17 mouse cellular contexts compared by ENCODE assay signal in the genomic region with DNA sequence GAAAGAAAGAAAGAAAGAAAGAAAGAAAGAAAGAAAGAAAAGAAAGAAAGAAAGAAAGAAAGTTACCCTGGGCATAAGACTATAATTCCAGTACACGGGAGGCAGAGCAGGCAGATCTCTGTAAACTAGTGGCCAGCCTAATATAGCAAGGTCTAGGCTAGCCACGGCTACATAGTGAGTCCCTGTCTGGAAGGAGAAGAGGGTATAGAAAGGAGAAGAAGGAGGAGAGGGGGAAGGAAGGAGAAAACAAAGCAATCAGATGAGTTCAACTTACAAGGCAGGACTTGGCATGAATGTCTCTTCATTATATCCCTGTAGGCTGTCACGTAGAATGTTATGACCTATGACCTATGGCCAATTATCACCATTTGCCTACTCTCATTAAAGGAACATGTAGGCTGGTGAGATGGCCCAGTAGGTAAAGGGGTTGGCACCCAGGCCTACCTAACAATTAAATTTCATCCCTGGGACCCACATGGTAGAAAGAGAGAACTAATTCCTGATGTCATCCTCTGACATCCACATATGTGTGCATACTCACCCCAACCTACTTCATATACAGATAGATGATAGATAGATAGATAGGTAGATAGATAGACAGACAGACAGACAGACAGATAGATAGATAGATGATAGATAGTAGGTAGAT.
"Had no signal": no experiment of that assay in that cellular context is flagged by ENCODE, and none has a peak within 500 bp of the region (broad histone marks: within the 10 kb centered on the region; RNA-seq: fewer than 3 reads in every experiment).

No protein-coding gene starts in this region.

- H3K36me3 ChIP-seq: limb, embryonic 12.5 days; limb, embryonic 15.5 days had no signal

- ATAC-seq: liver, postnatal 0 days; lung, postnatal 0 days had no signal

- H3K4me1 ChIP-seq: limb, embryonic 12.5 days; limb, embryonic 15.5 days had no signal

- H3K27ac ChIP-seq: left cerebral cortex, adult 2 months; limb, embryonic 12.5 days; limb, embryonic 15.5 days; liver, embryonic 14.5 days; macrophage had no signal

- H3K9me3 ChIP-seq: limb, embryonic 12.5 days; limb, embryonic 15.5 days; megakaryocyte, embryonic 14.5 days had no signal

- DNase-seq: kidney, adult 9 months; kidney, postnatal 14 days; kidney, postnatal 4 days; layer of hippocampus, postnatal 36 days; left cerebral cortex, postnatal 4 days; liver, postnatal 0 days; lung, embryonic 14.5 days; midbrain, embryonic 14.5 days; thymus, adult 18-20 months; thymus, postnatal 36 days had no signal

- H3K4me3 ChIP-seq: left cerebral cortex, adult 2 months; limb, embryonic 12.5 days; limb, embryonic 15.5 days; megakaryocyte, embryonic 14.5 days had no signal

- H3K27me3 ChIP-seq: limb, embryonic 12.5 days; limb, embryonic 15.5 days had no signal
